Comparison of ENCODE assay signal across 8 mouse cellular contexts in genomic region chr16:91917631-91918096, GRCm38 (mm10).
DNase-seq lines count a peak whose midpoint lies in the region; ATAC-seq and TF ChIP-seq lines count a peak whose summit lies in the region.

No protein-coding gene starts in this region.

- WGBS in forebrain, embryonic 13.5 days, result 32% methylated on average over 17 of the region's 17 CpGs
- WGBS in liver, postnatal 0 days (ENCODE audit: insufficient replicate concordance), result 9% methylated on average over 17 of the region's 17 CpGs
- 36% methylated on average over 17 of the region's 17 CpGs for WGBS in neural tube, embryonic 14.5 days

- no peak for TF ChIP-seq EP300 in ES-Bruce4 (IDR thresholded peaks at IDR 0.05; ENCODE audit: insufficient read depth, low read depth, low read length)
- no peak for TF ChIP-seq EP300 in liver, postnatal 0 days (IDR thresholded peaks at IDR 0.05; ENCODE audit: low read depth)

- peak overlapping the region; percentile 31 for H3K4me3 ChIP-seq in ES-Bruce4 (ENCODE audit: low read depth, low read length)
- H3K4me3 ChIP-seq in forebrain, embryonic 13.5 days, result no peak overlapping the region
- peak overlapping the region; percentile 17 for H3K4me3 ChIP-seq in liver, postnatal 0 days (ENCODE audit: low read depth, low read length)
- no peak overlapping the region for H3K4me3 ChIP-seq in neural tube, embryonic 14.5 days (ENCODE audit: low read depth, low read length)
- H3K4me3 ChIP-seq in testis, adult 2 months (ENCODE audit: control insufficient read depth, low read depth, low read length), result peak overlapping the region; percentile 68

- H3K27me3 ChIP-seq in ES-Bruce4 (ENCODE audit: control insufficient read depth, insufficient read depth, low read length, poor library complexity, severe bottlenecking), result peaks cover 1% of the 10 kb centered on the region; the same call in 1 of the 2 replicates
- H3K27me3 ChIP-seq in forebrain, embryonic 13.5 days, result no peaks in the 10 kb centered on the region
- H3K27me3 ChIP-seq in liver, postnatal 0 days (ENCODE audit: insufficient read depth, low read length), result no peaks in the 10 kb centered on the region
- no peaks in the 10 kb centered on the region for H3K27me3 ChIP-seq in neural tube, embryonic 14.5 days (ENCODE audit: control insufficient read depth, insufficient read depth, low read length)
- H3K27me3 ChIP-seq in testis, adult 2 months (ENCODE audit: control insufficient read depth, insufficient read depth, low read length), result no peaks in the 10 kb centered on the region

- no peak overlapping the region for H3K27ac ChIP-seq in ES-Bruce4 (ENCODE audit: insufficient read depth, low read length)
- no peak overlapping the region; the same call in 1 of the 2 replicates for H3K27ac ChIP-seq in forebrain, embryonic 13.5 days
- H3K27ac ChIP-seq in liver, postnatal 0 days (ENCODE audit: low read depth), result no peak overlapping the region
- H3K27ac ChIP-seq in neural tube, embryonic 14.5 days (ENCODE audit: low read depth, low read length), result no peak overlapping the region
- H3K27ac ChIP-seq in testis, adult 2 months (ENCODE audit: control insufficient read depth, insufficient read depth, low read depth, low read length), result no peak overlapping the region

- DNase-seq in heart, postnatal 10 days, result peak; percentile 89 to 93
- peak; percentile 90 to 92 for DNase-seq in kidney, postnatal 4 days
- peak; percentile 88 for DNase-seq in liver, postnatal 0 days

- TF ChIP-seq POLR2A in ES-Bruce4 (IDR thresholded peaks at IDR 0.05; ENCODE audit: insufficient read depth, low read length), result no peak
- no peak for TF ChIP-seq POLR2A in testis, adult 2 months (IDR thresholded peaks at IDR 0.05; ENCODE audit: control insufficient read depth, low read depth, low read length)

- peak overlapping the region; percentile 27; the same call in 1 of the 2 replicates for H3K4me2 ChIP-seq in forebrain, embryonic 13.5 days
- H3K4me2 ChIP-seq in liver, postnatal 0 days (ENCODE audit: low read depth, low read length), result peak overlapping the region; percentile 64
- peak overlapping the region; percentile 35; the same call in 1 of the 2 replicates for H3K4me2 ChIP-seq in neural tube, embryonic 14.5 days (ENCODE audit: low read depth, low read length)

- peak; percentile 80; the same call in 1 of the 2 replicates for ATAC-seq in cerebellum, adult (ENCODE audit: insufficient number of reproducible peaks, low FRiP score, low TSS enrichment)
- ATAC-seq in forebrain, embryonic 13.5 days, result peak; percentile 78
- peak; percentile 89 for ATAC-seq in liver, postnatal 0 days
- ATAC-seq in neural tube, embryonic 14.5 days (ENCODE audit: low read depth), result peak; percentile 74

- H3K4me1 ChIP-seq in ES-Bruce4 (ENCODE audit: control insufficient read depth, insufficient read depth, low read length), result no peaks in the 10 kb centered on the region
- peaks cover 21% of the 10 kb centered on the region for H3K4me1 ChIP-seq in forebrain, embryonic 13.5 days
- no peaks in the 10 kb centered on the region for H3K4me1 ChIP-seq in liver, postnatal 0 days (ENCODE audit: insufficient read depth)
- peaks cover 9% of the 10 kb centered on the region; the same call in 1 of the 2 replicates for H3K4me1 ChIP-seq in neural tube, embryonic 14.5 days (ENCODE audit: control insufficient read depth, insufficient read depth, low read length)
- H3K4me1 ChIP-seq in testis, adult 2 months (ENCODE audit: control insufficient read depth, insufficient read depth, low read length), result peaks cover 10% of the 10 kb centered on the region

- no peak overlapping the region; the same call in 1 of the 2 replicates for H3K9ac ChIP-seq in ES-Bruce4 (ENCODE audit: low read depth, poor library complexity, severe bottlenecking)
- no peak overlapping the region for H3K9ac ChIP-seq in forebrain, embryonic 13.5 days
- H3K9ac ChIP-seq in liver, postnatal 0 days (replicated peaks), result peak overlapping the region; percentile 12
- no peak overlapping the region for H3K9ac ChIP-seq in neural tube, embryonic 14.5 days (replicated peaks; ENCODE audit: low read depth, low read length)

- no peaks in the 10 kb centered on the region for H3K9me3 ChIP-seq in ES-Bruce4 (replicated peaks; ENCODE audit: control insufficient read depth, insufficient read depth, low read length, poor library complexity, severe bottlenecking)
- no peaks in the 10 kb centered on the region for H3K9me3 ChIP-seq in forebrain, embryonic 13.5 days (replicated peaks)
- H3K9me3 ChIP-seq in liver, postnatal 0 days (ENCODE audit: low read length), result no peaks in the 10 kb centered on the region
- no peaks in the 10 kb centered on the region for H3K9me3 ChIP-seq in neural tube, embryonic 14.5 days (ENCODE audit: control insufficient read depth, low read length)

- no peaks in the 10 kb centered on the region for H3K36me3 ChIP-seq in ES-Bruce4 (ENCODE audit: control insufficient read depth, insufficient read depth, low read length, poor library complexity, severe bottlenecking)
- 0 out of 2 replicates have a peak, but pooled peaks cover 1% of the 10 kb centered on the region for H3K36me3 ChIP-seq in forebrain, embryonic 13.5 days (ENCODE audit: poor library complexity, severe bottlenecking)
- H3K36me3 ChIP-seq in liver, postnatal 0 days (replicated peaks; ENCODE audit: insufficient read depth, low read length), result no peaks in the 10 kb centered on the region
- H3K36me3 ChIP-seq in neural tube, embryonic 14.5 days (ENCODE audit: control insufficient read depth, insufficient read depth, low read length), result peaks cover 6% of the 10 kb centered on the region; the same call in 1 of the 2 replicates
- H3K36me3 ChIP-seq in testis, adult 2 months (ENCODE audit: control insufficient read depth, insufficient read depth, low read length), result no peaks in the 10 kb centered on the region

- peak; percentile 96 for TF ChIP-seq CTCF in ES-Bruce4 (IDR thresholded peaks at IDR 0.05; ENCODE audit: low read depth, low read length)
- peak; percentile 97 for TF ChIP-seq CTCF in liver, postnatal 0 days (IDR thresholded peaks at IDR 0.05; ENCODE audit: low read depth)
- TF ChIP-seq CTCF in testis, adult 2 months (IDR thresholded peaks at IDR 0.05; ENCODE audit: control insufficient read depth, insufficient read depth, insufficient replicate concordance, low read depth, low read length), result peak; percentile 96

- intact Hi-C loops in heart, postnatal 10 days (cut with DNase I), result loop anchor here (1.0 kb wide), 1 partner anchor 223 kb away; no protein-coding TSS in a partner anchor

Comparison
In these comparisons a context has a peak if more than half of its experiments do, and no peak if none do; other contexts are left out.
1. H3K4me3 ChIP-seq: peak in ES-Bruce4 (single experiment), liver, postnatal 0 days (single experiment) and testis, adult 2 months (single experiment); none in forebrain, embryonic 13.5 days (single experiment) and neural tube, embryonic 14.5 days (single experiment).
2. Peak in every context shown above with its lines, with median percentiles within 50 percentile points of each other: CTCF ChIP-seq, ATAC-seq, H3K4me2 ChIP-seq and DNase-seq.